Mouse (Mus musculus) intestine, embryonic 16.5 days (tissue): ENCODE results near the gene Eif4g3. TPM values are rescaled to one million over a fixed set of nuclear protein-coding genes. Genes with fewer than 3 reads are reported as not detected.

ENCODE experiments used
- ATAC-seq: fragments of 200-750 bp; cut with Nextera tagmentation; 2 replicates; pipeline ENCODE4 v1.8.0; 2017; ENCODE audit warnings: moderate TSS enrichment, moderate library complexity
- H3K27ac ChIP-seq: fragments of 300-500 bp; sonication (generic); 2 replicates; pipeline ENCODE4 v1.5.1; 2014; ENCODE audit warnings: mild to moderate bottlenecking, low read length
- H3K27me3 ChIP-seq: fragments of 300-500 bp; sonication (generic); replicated peaks from 2 replicates; pipeline ENCODE4 v1.6.1; 2014; ENCODE audit warnings: low read length, control low read depth, mixed read lengths; ENCODE audit not compliant: control insufficient read depth, insufficient read depth
- H3K36me3 ChIP-seq: fragments of 300-500 bp; sonication (generic); 2 replicates; pipeline ENCODE4 v1.6.1; 2014; ENCODE audit warnings: low read length, control low read depth; ENCODE audit not compliant: control insufficient read depth, insufficient read depth
- H3K4me1 ChIP-seq: fragments of 300-500 bp; sonication (generic); 2 replicates; pipeline ENCODE4 v1.6.1; 2014; ENCODE audit warnings: low read length, control low read depth, mixed read lengths; ENCODE audit not compliant: control insufficient read depth, insufficient read depth
- H3K4me2 ChIP-seq: fragments of 300-500 bp; sonication (generic); 2 replicates; pipeline ENCODE4 v1.6.1; 2014; ENCODE audit warnings: low read depth, low read length, control low read depth
- H3K4me3 ChIP-seq: fragments of 300-500 bp; sonication (generic); 2 replicates; pipeline ENCODE4 v1.5.1; 2014; ENCODE audit warnings: mild to moderate bottlenecking, low read length
- H3K9ac ChIP-seq: fragments of 300-500 bp; sonication (generic); 2 replicates; pipeline ENCODE4 v1.6.1; 2014; ENCODE audit warnings: low read depth, low read length
- H3K9me3 ChIP-seq: fragments of 300-500 bp; sonication (generic); 2 replicates; pipeline ENCODE4 v1.6.1; 2016; ENCODE audit warnings: low read length, control low read depth; ENCODE audit not compliant: control insufficient read depth
- WGBS: fragments of 180-500 bp; shearing (Covaris S2); extraction: QIAGEN DNeasy Blood & Tissue Kit; methylation state at CpG from one replicate; pipeline ENCODE4 v1.1.7; 2014; 5-methylcytosine and 5-hydroxymethylcytosine counted together
- polyA plus RNA-seq: library from polyadenylated mRNA; unstranded; fragments of >200 nt; fragmentation: Nextera tagmentation; extraction: Ambion mirVana; gene quantifications from 2 replicates; pipeline ENCODE4 v1.2.1, GENCODE M21; 2015

The Eif4g3 gene
- polyA plus RNA-seq, 1 experiment from 2014 or later = 16.4 TPM

GRCm38 (mm10) chr4:138164860-138165259, 172.0 kb downstream of the Eif4g3 start:
- ATAC-seq = no peak
- H3K9me3 ChIP-seq = no peaks in the 10 kb centered on the region
- H3K4me1 ChIP-seq = no peaks in the 10 kb centered on the region
- H3K36me3 ChIP-seq = peaks cover 10% of the 10 kb centered on the region
- H3K27me3 ChIP-seq = no peaks in the 10 kb centered on the region
- H3K4me2 ChIP-seq = no peak overlapping the region
- H3K4me3 ChIP-seq = no peak overlapping the region
- no peak overlapping the region for H3K27ac ChIP-seq
- H3K9ac ChIP-seq = no peak overlapping the region
- WGBS = 84% methylated on average over 2 of the region's 2 CpGs

GRCm38 (mm10) chr4:138166519-138166918, 173.7 kb downstream of the Eif4g3 start:
- Histone ChIP-seq H3K4me3 (no peak overlapping the region), H3K4me1 (no peaks in the 10 kb centered on the region), H3K36me3 (peaks cover 14% of the 10 kb centered on the region), H3K9ac (no peak overlapping the region), H3K4me2 (no peak overlapping the region), H3K27me3 (no peaks in the 10 kb centered on the region), H3K27ac (no peak overlapping the region), H3K9me3 (no peaks in the 10 kb centered on the region)
- WGBS = 88% methylated on average over 10 of the region's 10 CpGs
- ATAC-seq = no peak

GRCm38 (mm10) chr4:138168162-138168561, 175.3 kb downstream of the Eif4g3 start:
- Histone ChIP-seq H3K4me3 (no peak overlapping the region), H3K4me2 (no peak overlapping the region), H3K4me1 (no peaks in the 10 kb centered on the region), H3K9ac (no peak overlapping the region), H3K27ac (no peak overlapping the region), H3K27me3 (no peaks in the 10 kb centered on the region), H3K36me3 (peaks cover 14% of the 10 kb centered on the region), H3K9me3 (no peaks in the 10 kb centered on the region)
- 84% methylated on average over 3 of the region's 3 CpGs for WGBS
- ATAC-seq = no peak

- H3K9me3 ChIP-seq = no peaks in the 10 kb centered on the region
- WGBS = 86% methylated on average over 4 of the region's 4 CpGs
- H3K27ac ChIP-seq = no peak overlapping the region
- no peak overlapping the region for H3K4me3 ChIP-seq
- H3K4me1 ChIP-seq = no peaks in the 10 kb centered on the region
- H3K9ac ChIP-seq = no peak overlapping the region
- no peak for ATAC-seq
- peaks cover 14% of the 10 kb centered on the region for H3K36me3 ChIP-seq
- no peak overlapping the region for H3K4me2 ChIP-seq
- no peaks in the 10 kb centered on the region for H3K27me3 ChIP-seq
Observed at GRCm38 (mm10) chr4:138169420-138169819, 176.6 kb downstream of the Eif4g3 start.

GRCm38 (mm10) chr4:138172686-138173085, 179.9 kb downstream of the Eif4g3 start:
- H3K9me3 ChIP-seq = no peaks in the 10 kb centered on the region
- no peak overlapping the region for H3K4me2 ChIP-seq
- no peak overlapping the region for H3K4me3 ChIP-seq
- peaks cover 4% of the 10 kb centered on the region; the same call in 1 of the 2 replicates for H3K36me3 ChIP-seq
- no peaks in the 10 kb centered on the region for H3K4me1 ChIP-seq
- no peak overlapping the region for H3K27ac ChIP-seq
- no peak for ATAC-seq
- no peaks in the 10 kb centered on the region for H3K27me3 ChIP-seq
- WGBS = 93% methylated on average over 4 of the region's 4 CpGs
- H3K9ac ChIP-seq = no peak overlapping the region

- no peak overlapping the region for H3K9ac ChIP-seq
- 93% methylated on average over 5 of the region's 5 CpGs for WGBS
- peaks cover 13% of the 10 kb centered on the region for H3K36me3 ChIP-seq
- H3K4me3 ChIP-seq = no peak overlapping the region
- no peak for ATAC-seq
- no peaks in the 10 kb centered on the region for H3K9me3 ChIP-seq
- no peak overlapping the region for H3K4me2 ChIP-seq
- no peaks in the 10 kb centered on the region for H3K4me1 ChIP-seq
- H3K27ac ChIP-seq = no peak overlapping the region
- no peaks in the 10 kb centered on the region for H3K27me3 ChIP-seq
Observed at GRCm38 (mm10) chr4:138179391-138179790, 186.6 kb downstream of the Eif4g3 start.

GRCm38 (mm10) chr4:138180719-138181118, 187.9 kb downstream of the Eif4g3 start:
- H3K9me3 ChIP-seq = no peaks in the 10 kb centered on the region
- H3K36me3 ChIP-seq = peaks cover 13% of the 10 kb centered on the region
- no peak overlapping the region for H3K9ac ChIP-seq
- no peak overlapping the region for H3K4me2 ChIP-seq
- H3K27me3 ChIP-seq = no peaks in the 10 kb centered on the region
- H3K4me3 ChIP-seq = no peak overlapping the region
- over 99% methylated on average over 4 of the region's 4 CpGs for WGBS
- ATAC-seq = no peak
- H3K27ac ChIP-seq = no peak overlapping the region
- H3K4me1 ChIP-seq = no peaks in the 10 kb centered on the region

GRCm38 (mm10) chr4:138184056-138184455, 191.2 kb downstream of the Eif4g3 start:
- Histone ChIP-seq H3K4me1 (no peaks in the 10 kb centered on the region), H3K9me3 (no peaks in the 10 kb centered on the region), H3K4me3 (no peak overlapping the region), H3K36me3 (peaks cover 22% of the 10 kb centered on the region), H3K27ac (peak overlapping the region; percentile 33), H3K4me2 (no peak overlapping the region), H3K9ac (no peak overlapping the region), H3K27me3 (no peaks in the 10 kb centered on the region)
- WGBS = 73% methylated on average over 5 of the region's 5 CpGs
- peak; percentile 40 for ATAC-seq

GRCm38 (mm10) chr4:138184573-138184981, 191.8 kb downstream of the Eif4g3 start:
- no peaks in the 10 kb centered on the region for H3K27me3 ChIP-seq
- H3K36me3 ChIP-seq = peaks cover 22% of the 10 kb centered on the region

GRCm38 (mm10) chr4:138185961-138186360, 193.1 kb downstream of the Eif4g3 start:
- H3K27ac ChIP-seq = no peak overlapping the region
- no peak overlapping the region for H3K4me2 ChIP-seq
- no peaks in the 10 kb centered on the region for H3K4me1 ChIP-seq
- 92% methylated on average over 7 of the region's 7 CpGs for WGBS
- H3K36me3 ChIP-seq = peaks cover 18% of the 10 kb centered on the region
- no peak overlapping the region for H3K4me3 ChIP-seq
- no peak for ATAC-seq
- no peaks in the 10 kb centered on the region for H3K27me3 ChIP-seq
- no peaks in the 10 kb centered on the region for H3K9me3 ChIP-seq
- H3K9ac ChIP-seq = no peak overlapping the region

More at GRCm38 (mm10) chr4:138184573-138184981, 191.8 kb downstream of the Eif4g3 start:
- Histone ChIP-seq H3K4me2 (no peak overlapping the region), H3K4me1 (no peaks in the 10 kb centered on the region), H3K4me3 (no peak overlapping the region), H3K27ac (peak overlapping the region; percentile 33), H3K9me3 (no peaks in the 10 kb centered on the region), H3K9ac (no peak overlapping the region)
- ATAC-seq = peak; percentile 80
- WGBS = 66% methylated on average over 5 of the region's 5 CpGs
